Mouse (Mus musculus) regulatory T cell (primary cell): ENCODE data around the gene Cfap77.

ENCODE experiments used
- in situ Hi-C: fragments of 300-600 bp; cut with MboI, MseI; formaldehyde crosslinking; loops from one replicate; pipeline ENCODE4 v1.15.1; 2025; ENCODE audit warnings: high pct_unique_total_duplicates

Cfap77 gene

DNA sequence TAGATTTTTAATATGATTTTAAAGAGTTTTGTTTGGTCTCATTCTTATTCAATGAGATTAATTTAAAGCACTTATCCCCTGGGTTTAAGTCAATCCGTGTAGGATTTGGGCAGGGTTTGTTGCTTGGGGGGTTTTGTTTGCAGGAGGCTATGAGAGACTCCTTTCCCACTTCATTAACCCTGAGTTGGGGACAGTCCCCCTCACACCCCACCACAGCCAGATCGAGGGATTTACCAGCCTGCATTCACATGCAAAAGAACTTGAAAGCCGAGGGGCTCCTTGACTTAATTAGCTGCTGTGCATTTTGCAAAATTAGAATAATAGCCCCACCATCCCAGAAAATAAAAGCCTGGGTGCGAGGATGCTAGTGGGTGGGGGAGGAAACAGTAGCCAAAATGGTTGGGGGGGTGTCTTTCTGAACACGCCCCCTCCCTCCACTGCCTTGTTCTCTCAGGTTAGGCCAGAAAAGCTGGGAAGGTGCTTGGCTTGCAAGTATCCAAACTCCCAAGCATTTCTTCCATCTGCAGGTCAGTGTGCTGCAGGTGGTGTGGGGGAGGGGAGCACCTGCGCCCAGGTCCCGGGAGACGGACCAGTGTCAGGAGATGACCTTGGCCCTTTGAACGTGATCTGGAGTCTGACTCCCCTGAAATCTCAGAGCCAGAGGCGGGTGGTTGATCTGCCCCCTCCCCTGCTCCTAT lies 147.0 kb downstream of the Cfap77 start:
- in situ Hi-C loops, result no loop called here

- in situ Hi-C loops, result no loop called here
These were observed 149.3 kb downstream of the Cfap77 start for GRCm38 (mm10) chr2:28905561-28905960.

DNA sequence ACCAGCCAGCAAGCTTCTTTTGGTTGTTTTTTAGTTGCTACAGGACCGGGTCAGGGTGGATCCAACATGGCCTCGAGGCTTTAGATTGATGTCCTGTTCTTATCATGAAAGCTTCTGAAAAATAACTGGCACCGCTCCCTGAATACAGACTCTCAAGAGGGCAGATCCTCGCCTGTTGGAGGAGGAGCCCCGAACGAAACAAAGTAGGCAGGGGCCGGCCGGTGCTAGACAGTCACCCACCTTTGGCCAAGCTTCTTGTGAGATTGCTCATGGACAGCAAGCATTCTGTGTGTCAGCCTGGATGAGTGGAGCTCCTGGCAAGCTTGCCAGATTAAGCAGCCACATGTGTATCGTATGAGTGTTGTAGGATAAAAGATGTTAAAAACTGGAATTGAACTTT lies 150.1 kb downstream of the Cfap77 start:
- in situ Hi-C loops, result no loop called here

GRCm38 (mm10) chr2:28903871-28904270 lies 151.0 kb downstream of the Cfap77 start:
- in situ Hi-C loops, result no loop called here

DNA sequence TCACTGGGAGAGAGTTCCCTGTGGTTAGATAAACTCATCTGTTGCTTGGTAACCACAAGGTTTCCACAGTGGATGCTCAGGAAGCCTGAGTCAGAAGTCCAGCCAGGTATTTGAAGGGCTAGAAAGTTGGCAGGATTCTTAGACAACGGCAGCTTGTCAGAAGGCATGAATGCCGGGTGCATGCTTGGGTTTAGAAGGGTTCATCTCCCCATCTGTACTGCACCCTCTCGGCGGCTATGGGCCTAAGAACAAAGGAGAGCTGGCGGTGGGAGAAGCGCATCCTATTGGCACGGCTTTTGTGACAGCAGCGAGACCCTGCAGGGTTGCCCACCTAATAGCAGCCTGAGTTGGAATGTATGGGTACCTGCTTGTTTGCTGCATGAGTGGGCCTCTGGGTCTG lies 152.6 kb downstream of the Cfap77 start:
- in situ Hi-C loops, result no loop called here

- in situ Hi-C loops, result no loop called here
These were observed 157.4 kb downstream of the Cfap77 start for GRCm38 (mm10) chr2:28897340-28897899.

DNA sequence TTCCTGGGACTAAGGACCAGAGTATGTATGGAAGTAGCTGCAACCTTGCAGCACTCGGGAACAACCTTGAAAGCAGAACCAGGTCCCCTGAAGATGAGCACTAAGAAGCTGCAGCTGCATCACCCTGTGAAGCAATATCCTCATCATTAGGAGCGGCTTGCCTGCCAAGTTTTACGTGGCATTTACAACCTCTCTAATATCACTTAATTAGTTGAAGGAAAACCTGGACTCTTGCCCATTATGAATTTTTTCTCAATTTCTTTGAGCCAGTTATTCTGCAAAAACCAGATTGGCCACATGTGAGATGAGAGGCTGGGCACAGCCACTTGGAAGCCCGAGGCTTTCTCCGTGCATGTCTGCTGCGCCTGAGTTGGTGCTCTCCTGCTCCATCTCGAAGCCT lies 159.0 kb downstream of the Cfap77 start:
- in situ Hi-C loops, result no loop called here

GRCm38 (mm10) chr2:28893526-28893925 lies 161.3 kb downstream of the Cfap77 start:
- in situ Hi-C loops, result no loop called here

DNA sequence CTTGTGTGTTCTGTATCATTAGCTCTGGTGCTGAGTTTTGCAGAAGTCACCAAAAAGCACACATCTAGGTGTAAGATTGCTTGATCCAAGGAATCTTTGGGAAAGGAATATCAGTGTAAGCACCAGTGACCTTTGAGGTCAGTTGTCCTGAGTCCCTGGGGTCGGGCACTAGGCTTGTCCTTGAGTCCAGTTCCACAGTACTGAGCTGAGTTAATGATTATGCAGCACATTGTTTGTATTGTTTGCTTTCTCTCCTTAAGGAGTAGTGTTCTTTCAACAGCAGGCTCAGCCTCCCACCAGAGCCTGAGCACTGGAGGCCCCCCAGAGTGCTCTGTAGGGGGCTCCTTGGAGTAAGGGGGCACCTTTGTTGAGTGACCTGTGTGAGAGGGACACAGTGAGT lies 162.1 kb downstream of the Cfap77 start:
- in situ Hi-C loops, result no loop called here

- in situ Hi-C loops, result no loop called here
These were observed 170.0 kb downstream of the Cfap77 start for GRCm38 (mm10) chr2:28884914-28885313.

DNA sequence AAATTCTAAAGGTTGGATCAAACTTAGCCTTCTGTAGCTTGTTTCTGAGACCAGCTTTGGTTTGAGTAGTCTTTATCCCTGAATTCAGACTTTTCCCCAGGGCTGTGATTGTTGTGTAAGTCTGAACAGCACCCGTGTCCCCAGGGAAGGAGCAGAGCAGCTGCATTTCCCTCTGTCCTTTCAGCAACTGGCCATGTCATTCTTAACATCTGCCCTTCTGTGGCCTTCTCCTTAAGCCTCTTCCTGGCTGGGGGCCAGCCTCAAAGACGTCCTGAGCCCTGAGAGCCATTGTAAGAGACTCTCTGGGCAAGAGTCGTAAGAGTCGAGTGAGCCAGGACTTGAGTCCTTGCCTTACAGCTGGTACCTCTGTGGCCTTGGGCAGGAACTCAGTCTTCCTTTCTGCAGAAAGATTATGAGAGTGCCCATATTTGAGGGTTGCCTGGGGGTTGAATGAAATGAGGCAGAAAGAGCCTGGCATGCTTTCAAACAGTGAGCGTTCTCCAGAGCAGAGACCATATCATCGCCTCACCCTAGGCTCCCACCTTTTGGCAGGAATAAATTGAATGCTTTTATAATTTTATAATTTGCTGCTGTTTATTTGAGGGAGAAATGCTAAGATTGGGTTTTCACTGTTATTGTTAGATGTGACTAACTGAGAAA lies 171.9 kb downstream of the Cfap77 start:
- in situ Hi-C loops, result no loop called here

GRCm38 (mm10) chr2:28882047-28882446 lies 172.8 kb downstream of the Cfap77 start:
- in situ Hi-C loops, result no loop called here

DNA sequence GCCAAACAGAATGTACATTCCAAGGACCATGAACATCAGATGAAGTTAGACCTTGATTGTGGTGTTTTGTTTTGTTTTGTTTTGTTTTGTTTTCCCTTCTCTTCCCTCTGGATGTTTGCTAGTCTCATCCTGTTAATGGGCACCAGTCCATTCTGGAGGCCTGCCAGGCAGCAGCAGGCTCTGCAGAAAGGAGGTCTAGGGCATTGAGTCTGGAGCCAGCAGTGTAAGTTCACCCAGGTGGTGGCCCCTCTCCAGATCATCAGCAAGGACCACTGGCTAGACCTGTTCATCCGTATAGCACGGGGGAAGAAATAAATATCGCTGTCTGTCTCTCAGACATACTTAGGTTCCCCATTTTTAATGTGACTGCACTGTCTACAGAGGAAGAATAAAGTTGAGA lies 173.6 kb downstream of the Cfap77 start:
- in situ Hi-C loops, result no loop called here
